Mouse (Mus musculus) G1E (cell line): ENCODE measurements around the gene Fosl2.

Experiments
- CTCF ChIP-seq: IDR thresholded peaks from 2 replicates; pipeline ENCODE4 v1.5.1; 2012; ENCODE audit warnings: low read depth, low read length, inconsistent platforms, mixed read lengths
- GATA1 ChIP-seq: IDR thresholded peaks from 2 replicates; pipeline ENCODE4 v1.6.1; 2012; ENCODE audit warnings: borderline replicate concordance, low read length, inconsistent platforms, mixed read lengths
- GATA2 ChIP-seq: IDR thresholded peaks from 2 replicates; pipeline ENCODE4 v1.6.1; 2012; ENCODE audit warnings: low read depth, low read length, inconsistent platforms, borderline replicate concordance
- POLR2AphosphoS5 ChIP-seq: IDR thresholded peaks from 2 replicates; pipeline ENCODE4 v1.6.1; 2012; ENCODE audit warnings: low read depth, low read length, inconsistent platforms; ENCODE audit not compliant: insufficient replicate concordance
- TAL1 ChIP-seq: conservative IDR thresholded peaks from 2 replicates; pipeline ENCODE4 v1.6.1; 2012; ENCODE audit warnings: low read depth, low read length, inconsistent platforms, mixed read lengths

GRCm38 (mm10) chr5:32153418-32153740 is 17.8 kb downstream of the Fosl2 start:
- no peak for TF ChIP-seq CTCF
- no peak for TF ChIP-seq GATA1
- TF ChIP-seq TAL1: no peak
- TF ChIP-seq POLR2AphosphoS5: no peak
- TF ChIP-seq GATA2: no peak
